Mouse (Mus musculus) midbrain, embryonic 13.5 days (tissue): Measurements from ENCODE around the gene Map3k15. TPM values are rescaled to one million over a fixed set of nuclear protein-coding genes. Genes with fewer than 3 reads are reported as not detected.

Experiments
- ATAC-seq: fragments of 200-750 bp; cut with Nextera tagmentation; 2 replicates; pipeline ENCODE4 v1.8.0; 2017; ENCODE audit warnings: mild to moderate bottlenecking, moderate TSS enrichment, moderate library complexity
- H3K27ac ChIP-seq: fragments of 300-500 bp; sonication (generic); 2 replicates; pipeline ENCODE4 v1.5.1; 2015; ENCODE audit warnings: inconsistent platforms, mild to moderate bottlenecking, moderate library complexity
- H3K27me3 ChIP-seq: fragments of 300-500 bp; sonication (generic); 2 replicates; pipeline ENCODE4 v1.6.1; 2015; ENCODE audit warnings: mild to moderate bottlenecking, inconsistent platforms
- H3K36me3 ChIP-seq: fragments of 300-500 bp; sonication (generic); 2 replicates; pipeline ENCODE4 v1.6.1; 2015; ENCODE audit warnings: mild to moderate bottlenecking, inconsistent platforms
- H3K4me1 ChIP-seq: fragments of 300-500 bp; sonication (generic); replicated peaks from 2 replicates; pipeline ENCODE4 v1.6.1; 2015; ENCODE audit warnings: inconsistent platforms
- H3K4me2 ChIP-seq: fragments of 300-500 bp; sonication (generic); replicated peaks from 2 replicates; pipeline ENCODE4 v1.6.1; 2015; ENCODE audit warnings: moderate library complexity, mild to moderate bottlenecking, inconsistent platforms
- H3K4me3 ChIP-seq: fragments of 300-500 bp; sonication (generic); replicated peaks from 2 replicates; pipeline ENCODE4 v1.5.1; 2015; ENCODE audit warnings: mild to moderate bottlenecking, inconsistent platforms
- H3K9ac ChIP-seq: fragments of 300-500 bp; sonication (generic); replicated peaks from 2 replicates; pipeline ENCODE4 v1.6.1; 2015; ENCODE audit warnings: mild to moderate bottlenecking, inconsistent platforms
- H3K9me3 ChIP-seq: fragments of 300-500 bp; sonication (generic); 2 replicates; pipeline ENCODE4 v1.6.1; 2016; ENCODE audit warnings: mild to moderate bottlenecking, inconsistent platforms
- WGBS: fragments of 180-500 bp; shearing (Covaris S2); methylation state at CpG from one replicate; pipeline ENCODE4 v1.1.7; 2015; 5-methylcytosine and 5-hydroxymethylcytosine counted together
- polyA plus RNA-seq: library from polyadenylated mRNA; unstranded; fragments of >200 nt; fragmentation: Nextera tagmentation; extraction: Ambion mirVana; gene quantifications from 2 replicates; pipeline ENCODE4 v1.2.1, GENCODE M21; 2015

The Map3k15 gene
- polyA plus RNA-seq, 1 experiment from 2014 or later, result 0.23 TPM

DNA sequence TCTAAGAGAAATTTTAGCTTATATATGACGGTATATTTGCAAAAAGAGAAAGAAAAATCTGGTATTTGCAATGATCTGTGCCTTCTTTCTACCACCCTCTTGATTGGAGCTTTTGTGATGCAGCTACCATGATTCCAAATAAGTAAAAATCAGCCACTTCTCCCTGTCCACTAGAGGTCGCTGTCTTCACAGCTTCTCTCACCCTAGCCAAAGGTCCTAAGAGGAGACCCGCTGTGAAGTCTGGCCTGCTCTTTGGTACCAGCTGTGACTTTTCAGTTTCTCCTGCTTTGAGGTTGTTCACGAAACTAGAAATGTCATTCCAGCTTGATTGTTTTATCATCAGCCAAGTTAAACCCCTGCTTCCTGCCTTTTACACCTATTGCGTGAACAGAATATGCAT lies 14.5 kb upstream of the Map3k15 start:
- no peaks in the 10 kb centered on the region for H3K36me3 ChIP-seq
- no peak overlapping the region for H3K9ac ChIP-seq
- H3K9me3 ChIP-seq, result no peaks in the 10 kb centered on the region
- WGBS, result 26% methylated on average over 5 of the region's 5 CpGs
- no peak overlapping the region for H3K4me3 ChIP-seq
- ATAC-seq, result no peak
- H3K4me2 ChIP-seq, result no peak overlapping the region
- H3K27me3 ChIP-seq, result peaks cover 15% of the 10 kb centered on the region; the same call in 1 of the 2 replicates
- no peak overlapping the region for H3K27ac ChIP-seq
- no peaks in the 10 kb centered on the region for H3K4me1 ChIP-seq

- H3K4me3 ChIP-seq, result no peak overlapping the region
- H3K4me1 ChIP-seq, result no peaks in the 10 kb centered on the region
- no peaks in the 10 kb centered on the region for H3K9me3 ChIP-seq
- H3K9ac ChIP-seq, result no peak overlapping the region
- H3K27ac ChIP-seq, result no peak overlapping the region
- 69% methylated on average over 3 of the region's 3 CpGs for WGBS
- H3K4me2 ChIP-seq, result no peak overlapping the region
- H3K27me3 ChIP-seq, result peaks cover 15% of the 10 kb centered on the region; the same call in 1 of the 2 replicates
- ATAC-seq, result no peak
- H3K36me3 ChIP-seq, result no peaks in the 10 kb centered on the region
These were observed 12.0 kb upstream of the Map3k15 start for GRCm38 (mm10) chrX:159976243-159976642.

- Histone ChIP-seq H3K9me3 (no peaks in the 10 kb centered on the region), H3K9ac (no peak overlapping the region), H3K27ac (no peak overlapping the region), H3K4me3 (no peak overlapping the region), H3K4me1 (no peaks in the 10 kb centered on the region), H3K27me3 (peaks cover 15% of the 10 kb centered on the region; the same call in 1 of the 2 replicates), H3K36me3 (no peaks in the 10 kb centered on the region), H3K4me2 (no peak overlapping the region)
- WGBS, result 91% methylated on average over 6 of the region's 6 CpGs
- no peak for ATAC-seq
These were observed 7.6 kb downstream of the Map3k15 start for GRCm38 (mm10) chrX:159995808-159996207.

DNA sequence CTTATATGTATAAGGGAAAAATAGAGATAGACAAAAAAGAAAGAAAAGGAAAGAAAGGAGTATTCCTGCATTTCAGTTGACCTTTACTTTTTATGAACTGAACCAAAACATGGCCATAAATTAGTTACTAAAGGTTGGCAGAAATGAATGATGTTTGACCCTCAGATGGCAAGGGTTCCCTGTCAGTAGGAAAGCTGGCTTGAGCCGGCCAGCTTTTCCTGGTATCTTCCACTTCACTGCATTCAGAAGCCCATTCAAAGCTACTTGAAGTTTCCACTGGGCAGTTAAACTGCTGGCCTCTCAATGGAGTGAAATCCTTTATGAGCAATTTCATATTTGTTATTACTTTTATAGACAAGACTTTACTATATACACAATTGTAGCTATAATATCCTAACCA lies 65.1 kb downstream of the Map3k15 start:
- Histone ChIP-seq H3K4me3 (no peak overlapping the region), H3K4me1 (no peaks in the 10 kb centered on the region), H3K9ac (no peak overlapping the region), H3K27me3 (peaks cover 5% of the 10 kb centered on the region; the same call in 1 of the 2 replicates), H3K36me3 (no peaks in the 10 kb centered on the region), H3K9me3 (no peaks in the 10 kb centered on the region), H3K4me2 (no peak overlapping the region), H3K27ac (no peak overlapping the region)
- no peak for ATAC-seq
- WGBS, result 93% methylated on average over 1 of the region's 1 CpGs

GRCm38 (mm10) chrX:160054643-160055042 lies 66.4 kb downstream of the Map3k15 start:
- Histone ChIP-seq H3K27me3 (peaks cover 5% of the 10 kb centered on the region; the same call in 1 of the 2 replicates), H3K9ac (no peak overlapping the region), H3K4me1 (no peaks in the 10 kb centered on the region), H3K4me3 (no peak overlapping the region), H3K4me2 (no peak overlapping the region), H3K27ac (no peak overlapping the region), H3K9me3 (no peaks in the 10 kb centered on the region), H3K36me3 (no peaks in the 10 kb centered on the region)
- ATAC-seq, result no peak
- 77% methylated on average over 5 of the region's 5 CpGs for WGBS

GRCm38 (mm10) chrX:160091973-160092372 lies 103.7 kb downstream of the Map3k15 start:
- H3K4me2 ChIP-seq, result no peak overlapping the region
- H3K27ac ChIP-seq, result no peak overlapping the region
- no peaks in the 10 kb centered on the region for H3K36me3 ChIP-seq
- no peak overlapping the region for H3K9ac ChIP-seq
- ATAC-seq, result no peak
- WGBS, result 84% methylated on average over 1 of the region's 1 CpGs
- H3K4me1 ChIP-seq, result no peaks in the 10 kb centered on the region
- H3K4me3 ChIP-seq, result no peak overlapping the region
- H3K27me3 ChIP-seq, result no peaks in the 10 kb centered on the region; the same call in 1 of the 2 replicates
- H3K9me3 ChIP-seq, result no peaks in the 10 kb centered on the region

DNA sequence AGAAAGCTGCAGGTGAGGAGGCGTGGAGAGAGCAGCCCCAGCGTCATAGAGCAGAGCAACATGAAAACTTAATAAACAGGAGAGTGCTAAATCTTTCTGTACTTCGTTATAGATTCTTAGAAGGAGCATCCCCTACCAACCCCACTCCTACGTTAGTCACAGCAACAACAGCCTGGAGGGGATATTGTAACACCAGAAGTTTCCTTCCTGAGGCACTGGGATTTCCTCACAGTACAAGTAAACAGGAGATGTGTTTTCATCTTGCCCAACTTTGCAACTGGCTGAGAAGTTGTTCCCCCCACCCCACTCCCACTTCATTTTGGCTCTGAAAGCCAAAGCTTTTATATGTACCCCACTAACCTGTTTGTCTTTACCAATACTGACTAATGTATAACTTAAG lies 119.6 kb downstream of the Map3k15 start:
- Histone ChIP-seq H3K36me3 (no peaks in the 10 kb centered on the region), H3K27me3 (peaks cover 8% of the 10 kb centered on the region; the same call in 1 of the 2 replicates), H3K27ac (no peak overlapping the region), H3K4me2 (no peak overlapping the region), H3K4me3 (no peak overlapping the region), H3K9ac (no peak overlapping the region), H3K4me1 (no peaks in the 10 kb centered on the region), H3K9me3 (no peaks in the 10 kb centered on the region)
- no peak for ATAC-seq
- WGBS, result 74% methylated on average over 4 of the region's 4 CpGs

- H3K4me1 ChIP-seq, result no peaks in the 10 kb centered on the region
- no peak overlapping the region for H3K9ac ChIP-seq
- no peak overlapping the region for H3K4me2 ChIP-seq
- H3K27me3 ChIP-seq, result no peaks in the 10 kb centered on the region; the same call in 1 of the 2 replicates
- no peak overlapping the region for H3K27ac ChIP-seq
- 0 out of 2 replicates have a peak, but pooled peaks cover 1% of the 10 kb centered on the region for H3K36me3 ChIP-seq
- WGBS, result 90% methylated on average over 1 of the region's 1 CpGs
- ATAC-seq, result no peak
- no peaks in the 10 kb centered on the region for H3K9me3 ChIP-seq
- H3K4me3 ChIP-seq, result no peak overlapping the region
These were observed 125.5 kb downstream of the Map3k15 start for GRCm38 (mm10) chrX:160113777-160114176.

- H3K4me2 ChIP-seq, result no peak overlapping the region
- no peak overlapping the region for H3K9ac ChIP-seq
- no peaks in the 10 kb centered on the region for H3K4me1 ChIP-seq
- ATAC-seq, result peak; percentile 11; the same call in 1 of the 2 replicates
- H3K27ac ChIP-seq, result no peak overlapping the region
- 0 out of 2 replicates have a peak, but pooled peaks cover 11% of the 10 kb centered on the region for H3K36me3 ChIP-seq
- H3K9me3 ChIP-seq, result no peaks in the 10 kb centered on the region
- no peak overlapping the region for H3K4me3 ChIP-seq
- no peaks in the 10 kb centered on the region; the same call in 1 of the 2 replicates for H3K27me3 ChIP-seq
These were observed 127.8 kb downstream of the Map3k15 start for GRCm38 (mm10) chrX:160116074-160116473.

GRCm38 (mm10) chrX:160116658-160117057 lies 128.4 kb downstream of the Map3k15 start:
- peak; percentile 74 for ATAC-seq
- H3K4me1 ChIP-seq, result no peaks in the 10 kb centered on the region
- 80% methylated on average over 3 of the region's 3 CpGs for WGBS
- H3K27me3 ChIP-seq, result no peaks in the 10 kb centered on the region; the same call in 1 of the 2 replicates
- H3K36me3 ChIP-seq, result peaks cover 11% of the 10 kb centered on the region; the same call in 1 of the 2 replicates
- H3K9ac ChIP-seq, result no peak overlapping the region
- H3K9me3 ChIP-seq, result no peaks in the 10 kb centered on the region
- no peak overlapping the region for H3K4me2 ChIP-seq
- no peak overlapping the region for H3K4me3 ChIP-seq
- H3K27ac ChIP-seq, result no peak overlapping the region

DNA sequence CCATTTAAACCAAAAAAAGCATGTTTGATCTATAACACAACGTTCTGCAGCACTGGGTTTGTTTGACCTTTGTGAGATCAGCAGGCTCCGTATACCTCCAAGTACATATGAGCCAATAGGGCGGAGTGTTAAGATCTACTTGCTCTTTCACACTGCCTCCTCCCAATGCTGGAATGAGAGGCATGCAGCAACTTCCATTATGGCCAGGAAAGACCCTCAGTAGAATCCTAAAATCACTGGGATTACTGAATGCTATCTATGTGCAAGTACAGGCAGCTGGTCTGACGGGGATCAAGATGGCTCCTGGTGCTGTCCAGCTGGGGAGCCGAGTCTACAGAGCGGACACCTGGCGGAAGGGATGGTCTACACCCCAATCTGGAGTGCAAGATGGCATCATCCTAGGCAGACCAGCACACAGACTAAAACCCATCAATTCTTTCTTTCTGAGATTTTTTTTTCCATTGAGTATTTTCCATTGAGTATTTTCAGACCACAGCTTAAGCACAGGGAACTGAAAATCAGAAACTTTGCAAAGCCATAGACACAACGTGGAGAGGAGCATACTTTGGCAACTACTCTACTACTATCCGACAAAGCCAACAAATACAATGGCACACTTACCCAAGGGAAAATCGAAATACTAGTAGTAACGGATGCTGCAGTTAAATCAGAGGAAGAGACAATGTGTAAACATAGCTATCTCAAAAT lies 146.1 kb downstream of the Map3k15 start:
- 83% methylated on average over 11 of the region's 11 CpGs for WGBS
- no peak overlapping the region for H3K4me2 ChIP-seq
- H3K27me3 ChIP-seq, result no peaks in the 10 kb centered on the region
- no peak overlapping the region for H3K4me3 ChIP-seq
- peaks cover 23% of the 10 kb centered on the region for H3K4me1 ChIP-seq
- no peak overlapping the region for H3K27ac ChIP-seq
- no peak for ATAC-seq
- no peak overlapping the region for H3K9ac ChIP-seq
- 0 out of 2 replicates have a peak, but pooled peaks cover 3% of the 10 kb centered on the region for H3K36me3 ChIP-seq
- H3K9me3 ChIP-seq, result no peaks in the 10 kb centered on the region

DNA sequence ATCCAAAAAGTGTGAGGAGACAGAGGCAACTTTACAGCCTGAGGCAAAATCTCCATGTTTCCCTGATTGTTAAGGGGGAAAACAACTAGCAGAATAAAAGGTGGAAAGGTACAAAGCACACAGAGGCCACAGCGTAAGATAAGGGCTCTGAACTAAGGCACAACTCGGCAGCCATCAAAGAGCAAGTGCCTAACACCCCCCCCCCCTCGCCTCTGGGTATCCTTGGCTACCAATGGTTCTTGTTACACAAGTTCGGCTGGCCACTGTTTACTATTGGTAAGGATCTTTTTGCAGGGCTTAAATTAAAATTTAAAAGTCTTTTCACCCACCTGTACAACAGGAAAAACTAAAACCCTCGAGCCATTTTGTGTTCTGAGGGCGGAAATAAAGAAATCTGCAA lies 147.5 kb downstream of the Map3k15 start:
- H3K27me3 ChIP-seq, result no peaks in the 10 kb centered on the region
- H3K27ac ChIP-seq, result no peak overlapping the region
- H3K4me2 ChIP-seq, result peak overlapping the region; percentile 73
- WGBS, result 29% methylated on average over 6 of the region's 6 CpGs
- 0 out of 2 replicates have a peak, but pooled peaks cover 3% of the 10 kb centered on the region for H3K36me3 ChIP-seq
- H3K9ac ChIP-seq, result no peak overlapping the region
- H3K4me3 ChIP-seq, result peak overlapping the region; percentile 64
- peaks cover 23% of the 10 kb centered on the region for H3K4me1 ChIP-seq
- no peaks in the 10 kb centered on the region for H3K9me3 ChIP-seq
- ATAC-seq, result no peak
